Mouse (Mus musculus): ENCODE measurements at regions not wholly inside any gene's neighbourhood (a gene's known extent, or its start where the extent isn't known, plus 50 kb on each side); places are given as distances from the start of the nearest gene placed in this dataset.

DNA sequence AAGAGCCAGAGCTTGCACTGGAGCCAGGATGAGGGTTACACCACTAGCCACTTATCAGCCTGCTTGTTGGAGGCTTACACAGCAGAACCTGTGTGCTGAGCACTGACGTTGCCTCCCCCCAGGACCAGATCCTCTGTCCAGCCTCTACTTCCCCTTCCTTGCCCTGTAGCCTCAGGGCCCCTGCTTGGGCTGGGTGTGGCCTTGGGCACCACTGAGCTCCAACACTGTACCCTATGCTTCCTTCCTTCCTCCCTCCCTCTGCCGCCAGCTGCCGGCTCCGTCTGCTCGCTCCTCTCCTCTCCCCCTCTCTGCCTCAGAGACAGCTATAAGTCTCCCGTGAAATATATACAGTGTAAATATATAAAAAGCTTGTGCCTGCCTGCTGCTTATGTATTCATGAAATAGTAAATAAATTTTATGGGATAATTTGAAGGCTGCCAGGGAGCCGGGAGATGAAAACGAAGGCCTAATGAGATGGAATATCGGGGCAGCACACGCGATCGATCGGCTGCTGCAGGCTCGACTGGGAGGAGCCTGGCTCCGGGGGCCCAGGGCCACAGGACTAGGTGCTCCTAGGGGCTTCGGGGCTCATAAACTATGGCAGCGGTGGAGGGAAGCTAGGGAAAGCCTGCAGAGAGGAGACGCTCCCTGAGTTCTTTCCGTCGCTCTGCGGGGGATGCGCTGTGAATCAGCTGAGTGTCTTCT lies 135.6 kb downstream of the Rbm19 start:
- no peak for DNase-seq (ENCODE audit: low spot score in 2 of 2)

DNA sequence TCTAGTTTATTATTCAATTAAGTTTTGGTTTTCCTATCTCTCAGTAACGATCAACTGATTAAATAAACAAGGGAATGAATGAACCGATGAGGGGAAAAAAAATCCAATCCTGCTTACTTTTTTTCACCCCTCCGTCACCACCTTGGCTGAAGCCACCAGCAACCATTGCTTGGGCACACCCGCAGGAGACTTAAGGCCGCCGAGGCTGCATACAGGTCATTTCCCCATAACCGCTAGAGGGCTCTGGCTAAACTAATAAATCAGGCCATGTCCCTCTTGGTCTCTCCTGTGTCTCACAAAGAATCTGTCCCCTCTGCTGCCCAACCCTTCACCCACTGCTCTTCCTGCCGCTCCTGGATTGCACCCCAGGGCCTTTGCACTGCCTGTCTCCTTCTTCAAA lies 136.3 kb downstream of the Rbm19 start:
- no peak for DNase-seq (ENCODE audit: low spot score in 2 of 2)

DNA sequence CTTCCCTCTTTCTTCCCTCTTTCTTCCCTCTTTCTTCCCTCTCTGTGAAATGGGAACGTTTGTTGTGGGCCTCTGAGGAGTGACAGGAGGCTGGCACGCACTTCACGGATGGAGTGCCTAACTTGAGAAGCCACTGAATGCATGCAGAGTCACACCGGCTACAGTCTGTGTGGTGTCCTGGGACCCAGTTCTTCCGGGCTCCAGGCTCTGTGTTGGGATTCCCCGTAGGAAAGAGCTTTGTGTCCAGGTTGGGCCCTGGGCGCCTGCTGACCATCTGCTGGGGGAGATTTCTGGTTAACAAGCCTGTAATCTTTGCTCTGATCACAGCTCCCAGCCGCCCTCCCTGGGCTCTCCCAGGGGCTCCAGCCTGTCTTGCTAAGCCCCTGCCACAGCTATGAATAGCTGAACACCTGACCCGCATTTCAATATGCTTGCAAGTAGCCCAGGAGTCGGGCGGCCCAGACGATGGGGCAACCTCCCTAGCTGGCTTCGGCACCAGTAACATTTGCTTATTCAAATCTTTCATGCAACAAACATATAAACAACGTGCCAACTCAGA lies 146.5 kb downstream of the Rbm19 start:
- DNase-seq (ENCODE audit: low spot score in 2 of 2) = no peak

DNA sequence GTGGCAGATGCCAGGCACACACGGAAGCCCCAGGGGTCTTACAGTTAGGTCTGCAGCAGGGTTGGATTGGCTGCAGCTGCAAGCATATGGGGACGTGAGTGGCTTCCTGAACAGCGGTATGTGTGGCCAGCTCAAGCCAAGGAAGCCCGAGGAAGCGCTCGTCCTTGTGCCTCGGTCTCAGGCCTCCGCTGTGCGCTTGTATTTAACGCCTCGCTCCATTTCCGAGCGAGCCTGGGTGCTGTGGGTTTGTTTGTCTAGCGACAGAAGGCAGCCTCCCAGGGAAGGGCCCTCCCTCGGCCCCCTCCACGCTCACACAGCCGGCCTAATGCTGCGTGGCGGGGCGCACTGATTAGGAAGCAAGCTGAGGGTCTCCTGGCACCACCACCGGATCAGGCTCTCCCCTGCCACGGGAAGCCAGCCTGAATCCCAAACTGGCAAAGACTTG lies 153.2 kb downstream of the Rbm19 start:
- no peak for DNase-seq (ENCODE audit: low spot score in 2 of 2)

DNA sequence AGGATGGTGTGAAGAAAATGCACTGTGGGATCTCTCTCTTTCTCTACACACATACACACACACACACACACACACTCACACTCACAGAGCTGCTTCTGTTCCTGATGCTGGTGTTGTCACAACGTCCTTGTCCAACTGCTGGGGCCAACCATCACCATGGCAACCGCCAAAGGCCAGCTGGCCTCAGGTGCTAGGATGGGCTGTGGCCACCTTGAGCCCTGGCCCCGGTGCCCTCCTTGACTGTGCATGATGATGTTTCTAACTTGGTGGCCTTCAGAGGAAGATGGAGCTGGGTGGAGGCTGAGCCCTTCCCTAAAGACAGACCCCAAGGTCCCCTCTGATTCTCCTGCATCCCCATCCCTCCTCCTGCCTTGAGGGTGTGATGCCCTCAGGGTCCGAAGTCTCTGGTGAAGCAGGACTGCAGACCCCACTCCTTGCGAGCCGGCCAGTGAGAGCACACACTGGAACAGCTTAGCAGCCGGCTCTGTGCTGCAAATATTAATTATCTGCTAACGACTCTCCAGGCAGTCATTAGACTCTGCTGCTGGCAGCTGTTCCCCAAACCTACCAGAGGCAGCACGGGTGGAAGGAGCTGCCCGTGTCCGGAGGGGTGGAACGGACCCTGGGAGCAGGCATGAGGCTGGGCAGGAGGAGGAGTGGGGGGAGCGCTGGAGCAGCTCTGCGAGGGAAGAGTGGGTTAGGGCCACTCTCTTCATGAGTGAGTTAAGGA lies 154.8 kb downstream of the Rbm19 start:
- DNase-seq (ENCODE audit: low spot score in 2 of 2) = no peak

DNA sequence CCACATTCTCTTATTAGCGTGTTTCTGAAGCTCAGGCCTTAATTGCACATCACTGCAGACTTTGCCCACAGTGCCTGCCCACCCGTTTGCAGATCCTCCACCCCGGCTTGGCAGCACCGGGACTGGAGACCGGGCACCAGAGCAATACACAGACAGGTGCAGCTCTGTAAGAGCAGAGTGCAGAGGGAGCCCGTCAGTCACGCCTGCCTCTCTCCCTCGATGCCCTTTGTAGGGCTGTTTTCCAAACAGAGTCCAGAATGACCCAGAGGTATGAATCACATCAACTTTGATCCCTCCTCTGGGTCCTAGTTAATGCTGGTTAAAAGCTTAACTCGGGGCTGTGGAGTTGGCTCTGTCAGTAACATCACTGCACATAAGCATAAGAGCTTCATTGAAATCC lies 155.3 kb upstream of the Lhx5 start:
- DNase-seq (ENCODE audit: low spot score in 2 of 2) = no peak

DNA sequence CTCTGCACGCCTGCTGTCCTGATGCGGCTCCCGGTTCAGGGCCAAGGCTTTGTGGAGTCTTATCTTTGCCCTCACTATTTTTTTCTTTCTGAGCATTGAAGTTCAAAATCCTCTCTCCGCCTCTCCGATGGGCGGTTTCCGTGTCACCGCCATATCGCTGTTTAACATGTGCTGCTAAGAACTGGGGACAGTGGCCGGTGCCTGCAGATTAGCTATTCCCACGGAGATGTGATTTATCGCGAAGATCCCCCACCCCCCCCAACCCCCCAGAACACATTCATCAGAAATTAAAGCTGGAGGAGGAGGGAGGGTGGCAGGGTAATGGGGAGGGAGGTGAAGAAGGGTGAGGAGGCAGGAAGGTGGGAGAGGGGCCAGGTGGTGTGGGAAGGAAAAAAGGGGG lies 151.2 kb upstream of the Lhx5 start:
- no peak for DNase-seq (ENCODE audit: low spot score in 2 of 2)

DNA sequence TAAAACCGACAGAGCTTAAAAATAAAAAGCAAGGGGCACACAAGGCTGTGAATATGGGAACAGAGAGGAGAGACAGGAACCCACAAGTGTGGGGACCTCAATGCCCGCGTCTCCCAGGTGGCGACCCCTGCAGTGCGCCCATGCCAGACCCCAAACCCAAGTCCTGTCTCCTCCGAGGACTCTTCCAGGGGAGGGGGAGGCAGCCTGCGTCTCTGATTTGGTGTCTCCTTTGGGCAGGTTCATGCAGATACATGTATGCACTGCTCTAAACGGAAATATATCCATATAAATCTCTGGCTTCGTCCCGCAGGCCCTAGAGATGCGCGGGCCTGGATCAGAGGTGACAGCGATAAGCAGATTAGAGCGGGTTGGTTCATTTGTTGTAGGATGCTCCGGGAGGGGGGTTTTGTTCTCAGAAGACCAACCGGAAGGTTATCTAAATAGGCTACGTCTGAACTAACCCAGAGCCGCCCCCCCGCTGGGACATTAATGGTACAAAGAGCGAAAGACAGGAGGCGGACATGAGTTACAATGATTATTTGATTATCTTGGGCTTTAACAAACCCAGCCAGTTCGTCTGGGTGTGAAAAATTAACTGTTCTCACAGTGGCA lies 150.4 kb upstream of the Lhx5 start:
- DNase-seq (ENCODE audit: low spot score in 2 of 2) = no peak

DNA sequence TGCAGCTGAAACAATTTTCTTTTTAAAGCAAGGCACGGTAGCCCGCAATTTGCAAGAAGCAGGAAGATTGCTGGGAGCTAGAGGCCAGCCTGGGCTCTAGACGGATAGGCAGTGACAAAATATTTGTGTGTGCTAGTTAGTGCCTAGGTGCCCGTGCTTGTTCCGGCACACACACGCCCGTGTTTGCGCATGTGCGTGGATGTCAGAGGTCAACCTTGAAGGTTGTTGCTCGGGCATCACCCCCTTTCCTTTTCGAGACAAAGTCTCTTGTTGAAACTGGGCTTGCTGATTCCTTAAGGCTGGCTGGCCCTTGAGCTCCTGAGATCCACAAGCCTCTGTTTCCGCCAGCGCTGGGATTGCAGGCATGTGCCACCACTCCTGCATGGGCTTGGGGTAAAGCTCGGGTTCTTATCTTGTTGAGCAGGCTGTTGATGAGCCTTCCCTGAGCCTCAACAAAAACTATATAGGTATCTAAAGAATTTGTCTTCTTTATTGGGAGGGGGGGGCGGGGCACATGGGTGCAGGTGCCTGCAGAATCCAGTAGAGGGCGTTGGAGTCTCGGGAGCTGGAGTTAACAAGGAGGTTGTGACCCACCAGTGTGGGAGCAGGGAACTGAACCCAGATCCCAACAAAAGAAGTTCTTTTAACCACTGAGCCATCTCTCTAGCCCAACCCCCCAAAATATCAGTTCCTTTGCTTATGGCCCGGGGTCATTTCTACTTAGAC lies 149.5 kb upstream of the Lhx5 start:
- DNase-seq (ENCODE audit: low spot score in 2 of 2) = no peak

DNA sequence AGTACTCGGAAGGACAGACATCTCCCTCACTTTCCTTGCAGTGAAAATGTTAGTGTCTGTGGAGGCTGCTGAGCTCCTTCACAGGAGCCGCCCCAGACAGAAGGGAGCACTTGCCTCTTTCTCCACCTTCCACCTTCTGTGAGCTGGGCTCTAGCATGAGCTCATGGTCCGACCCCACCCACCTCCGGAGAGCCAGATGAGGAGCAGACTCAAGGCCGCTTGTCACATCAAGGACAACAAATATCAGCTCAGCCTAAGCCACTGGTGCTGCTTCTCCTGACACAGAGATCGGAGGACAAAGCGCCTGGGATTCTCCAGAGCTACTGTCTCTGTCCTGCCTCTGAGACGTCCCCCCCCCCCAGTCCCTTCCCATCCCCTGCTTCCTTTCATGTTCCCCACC lies 146.9 kb upstream of the Lhx5 start:
- no peak for DNase-seq (ENCODE audit: low spot score in 2 of 2)

DNA sequence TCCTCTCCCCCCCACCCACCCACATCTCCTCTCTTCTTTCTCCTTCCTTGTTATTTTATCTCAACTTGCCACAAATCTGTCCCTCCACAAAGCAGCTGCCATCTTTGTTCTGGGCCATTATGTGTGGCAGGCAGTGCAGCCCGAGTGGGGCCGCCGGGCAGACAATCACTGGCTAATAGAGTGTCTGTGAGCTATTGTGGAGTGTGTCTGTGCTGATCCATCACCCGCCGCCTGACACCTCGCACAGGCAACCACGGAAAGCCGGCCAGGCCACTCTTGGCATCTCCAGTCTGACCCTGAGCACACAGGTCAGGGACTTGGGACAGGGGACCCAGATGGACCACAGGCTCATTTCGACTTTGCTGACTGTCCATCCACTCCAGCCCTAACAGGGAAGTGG lies 146.5 kb upstream of the Lhx5 start:
- DNase-seq (ENCODE audit: low spot score in 2 of 2) = no peak

DNA sequence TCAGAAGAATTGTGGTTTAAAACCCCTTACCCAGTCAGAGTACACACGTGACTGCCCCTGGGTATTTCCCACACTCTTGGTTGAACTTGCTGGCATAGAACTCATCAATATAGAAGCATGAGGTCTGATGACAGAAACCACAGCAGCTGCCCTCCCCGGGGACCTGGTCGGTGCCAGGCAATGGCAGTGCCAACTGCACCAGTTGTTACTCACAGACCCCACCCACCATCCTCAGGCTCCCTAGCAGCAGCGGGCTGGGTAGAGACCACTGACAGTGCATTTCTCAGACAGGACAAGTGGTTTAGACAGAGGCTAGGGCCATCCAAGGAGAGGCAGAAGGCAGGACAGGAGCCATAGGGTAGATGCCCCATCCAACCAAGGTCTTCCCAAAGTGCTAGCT lies 144.7 kb upstream of the Lhx5 start:
- no peak for DNase-seq (ENCODE audit: low spot score in 2 of 2)

DNA sequence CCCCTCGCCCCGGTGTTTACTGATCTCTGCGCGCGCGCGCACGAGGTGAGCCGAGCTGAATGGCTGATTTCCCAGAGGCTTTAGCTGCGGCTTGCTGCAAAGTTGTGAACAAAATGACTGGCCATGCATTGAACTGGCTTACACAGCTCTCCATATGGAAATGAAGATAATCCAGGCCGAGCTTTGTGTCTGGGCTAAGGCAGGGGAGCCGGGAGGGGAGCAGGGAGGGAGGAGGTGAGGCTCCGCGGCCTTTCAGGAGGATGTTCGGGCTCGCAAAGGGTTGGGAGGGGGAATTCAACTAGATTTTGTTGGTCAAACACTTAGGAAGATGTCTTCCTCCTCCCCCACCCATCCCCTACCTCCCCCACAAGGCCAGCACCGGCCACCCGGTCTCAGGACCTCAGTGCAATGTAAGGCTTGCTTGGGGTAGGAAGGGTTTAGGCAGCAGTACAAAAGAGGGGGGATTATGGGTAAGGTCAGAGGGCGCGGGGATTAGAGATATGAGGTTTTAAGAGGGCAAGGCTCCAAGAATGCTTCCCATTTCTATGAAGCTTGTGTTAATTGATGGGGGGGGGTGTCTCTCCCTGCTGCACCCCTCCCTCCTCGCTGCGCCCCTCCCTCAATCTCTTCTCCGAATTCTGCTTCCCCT lies 143.3 kb upstream of the Lhx5 start:
- DNase-seq (ENCODE audit: low spot score in 2 of 2) = no peak

DNA sequence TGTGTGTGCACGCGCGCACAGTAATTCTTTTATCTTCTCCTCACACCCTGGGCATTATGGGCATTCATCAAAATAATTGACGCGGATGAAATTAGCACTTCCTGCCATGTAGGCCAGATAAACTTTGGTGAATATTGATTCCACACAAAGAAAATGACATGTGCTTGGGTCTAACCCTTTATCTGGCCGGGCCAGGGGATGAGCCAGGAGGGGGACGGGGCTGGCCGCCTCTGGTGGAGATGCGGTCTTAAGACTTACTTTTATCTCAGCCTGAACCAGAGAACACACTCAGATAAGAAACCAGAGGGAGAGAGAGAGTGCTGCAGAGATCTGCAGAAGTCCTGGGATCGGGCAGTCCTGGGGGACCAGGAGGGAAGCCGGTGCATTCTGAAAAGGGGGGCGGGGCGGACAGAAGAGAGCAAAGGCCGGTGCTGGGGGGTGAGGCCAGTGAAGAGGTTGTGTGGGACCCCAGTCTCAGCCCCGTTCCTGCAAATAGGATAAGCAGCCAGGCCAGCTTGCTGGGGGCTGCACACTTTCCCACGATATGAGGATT lies 136.9 kb upstream of the Lhx5 start:
- no peak for DNase-seq (ENCODE audit: low spot score in 2 of 2)

DNA sequence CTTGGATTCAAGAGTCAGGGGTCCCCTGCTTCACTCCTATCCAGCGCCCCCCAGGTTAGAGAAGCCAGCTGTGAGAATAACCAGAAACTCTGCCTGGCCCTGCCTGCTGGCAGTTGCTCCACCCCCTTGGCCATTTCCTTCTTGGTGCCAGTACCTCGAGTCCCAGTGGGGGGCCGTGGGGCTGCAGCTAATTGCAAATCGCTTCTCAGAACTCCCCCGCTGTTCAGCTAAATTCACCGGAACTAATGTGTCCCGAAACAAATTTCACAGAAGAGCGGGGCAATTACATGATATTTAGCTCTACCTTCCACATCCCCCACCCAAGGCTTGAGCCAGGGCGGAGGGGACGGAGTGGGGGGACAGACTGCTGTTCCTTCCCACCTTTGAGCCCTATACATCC lies 134.3 kb upstream of the Lhx5 start:
- DNase-seq (ENCODE audit: low spot score in 2 of 2) = no peak

DNA sequence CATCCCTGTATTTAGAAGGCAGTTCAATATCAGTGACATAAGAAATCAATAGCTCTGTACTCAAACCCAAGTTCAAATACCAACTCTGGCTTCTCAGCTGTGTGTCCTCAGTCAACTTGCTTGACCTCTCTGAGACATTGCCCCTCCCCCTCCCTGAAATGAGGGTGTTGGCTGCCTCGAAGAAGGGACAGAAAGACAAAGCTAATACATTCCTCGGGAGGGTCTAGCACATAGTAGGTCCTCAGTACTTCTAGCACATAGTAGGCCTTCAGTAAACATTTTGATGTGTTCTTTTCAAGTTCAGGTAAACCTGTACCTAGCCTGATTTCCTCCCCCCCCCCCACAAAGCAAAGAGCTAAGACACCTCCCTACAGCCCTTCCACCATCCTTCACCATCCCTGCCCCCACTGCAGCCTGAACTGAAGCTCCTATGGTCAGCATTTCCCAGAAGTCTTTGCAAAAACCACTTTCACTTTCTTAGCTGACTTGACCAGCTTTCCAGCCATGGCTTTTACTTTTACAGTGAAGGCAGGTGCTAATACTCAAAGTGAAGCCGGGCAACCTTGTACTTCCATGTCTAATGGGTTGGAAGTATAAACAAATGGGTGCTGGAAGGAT lies 133.7 kb upstream of the Lhx5 start:
- no peak for DNase-seq (ENCODE audit: low spot score in 2 of 2)

DNA sequence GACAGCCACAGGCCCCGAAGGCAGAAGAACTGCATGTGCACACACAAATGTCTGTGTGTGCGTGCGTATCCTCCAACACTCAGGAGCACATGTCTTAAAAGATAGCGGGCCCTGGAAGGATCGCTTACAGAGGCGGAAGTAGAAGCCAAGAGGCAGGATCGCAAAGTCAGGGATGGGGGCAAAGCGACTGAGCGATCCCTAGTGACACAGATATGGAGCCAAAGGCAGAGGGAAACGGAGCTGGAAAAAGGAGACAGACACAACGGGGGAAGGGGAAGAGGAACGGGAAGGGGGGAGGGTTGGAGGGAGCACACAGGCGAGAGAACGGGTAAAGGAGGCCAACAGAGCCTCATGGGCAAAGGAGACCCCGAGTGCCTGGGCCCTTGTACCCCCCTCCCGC lies 129.8 kb upstream of the Lhx5 start:
- DNase-seq (ENCODE audit: low spot score in 2 of 2) = no peak

DNA sequence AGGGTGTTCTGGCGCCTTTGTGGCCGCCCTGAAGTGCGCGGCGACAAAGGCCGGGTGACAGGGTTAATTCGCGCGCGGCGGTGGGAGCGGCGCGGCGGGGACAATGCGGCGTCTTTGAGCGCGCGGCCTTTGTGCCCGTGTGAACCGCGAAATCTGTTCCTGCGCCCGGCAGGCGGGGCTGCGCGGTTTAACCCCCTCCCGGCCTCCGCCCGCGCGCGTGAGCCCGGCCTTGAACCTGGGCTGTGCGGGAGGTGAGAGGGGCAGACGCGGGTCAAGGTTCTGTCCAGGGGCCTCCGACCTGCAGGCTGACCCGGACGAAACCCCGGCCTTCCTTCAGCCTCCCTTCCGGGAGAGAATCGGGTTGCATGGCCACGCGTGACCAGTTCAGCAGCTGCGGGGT lies 129.2 kb upstream of the Lhx5 start:
- no peak for DNase-seq (ENCODE audit: low spot score in 2 of 2)

DNA sequence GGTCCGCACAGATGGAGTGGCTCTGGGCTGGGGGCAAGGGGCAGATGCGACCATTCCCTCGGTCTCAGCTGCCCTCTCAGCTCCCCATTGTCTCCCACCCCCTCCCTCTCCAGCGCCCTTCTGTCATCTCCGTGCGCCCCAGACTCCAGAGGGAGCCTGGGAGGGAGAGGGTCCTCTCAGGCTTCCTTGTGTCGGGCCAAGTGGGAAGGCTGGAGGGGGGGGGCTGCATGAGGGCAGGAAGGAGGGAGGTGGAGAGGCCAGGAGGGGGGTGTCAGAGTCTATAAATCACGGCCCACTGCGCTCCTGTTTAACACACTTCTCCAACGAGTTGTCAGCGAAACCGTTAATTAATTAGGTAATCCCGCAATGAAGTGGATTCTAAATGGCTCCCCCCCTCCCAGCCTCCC lies 127.2 kb upstream of the Lhx5 start:
- DNase-seq (ENCODE audit: low spot score in 2 of 2) = no peak

DNA sequence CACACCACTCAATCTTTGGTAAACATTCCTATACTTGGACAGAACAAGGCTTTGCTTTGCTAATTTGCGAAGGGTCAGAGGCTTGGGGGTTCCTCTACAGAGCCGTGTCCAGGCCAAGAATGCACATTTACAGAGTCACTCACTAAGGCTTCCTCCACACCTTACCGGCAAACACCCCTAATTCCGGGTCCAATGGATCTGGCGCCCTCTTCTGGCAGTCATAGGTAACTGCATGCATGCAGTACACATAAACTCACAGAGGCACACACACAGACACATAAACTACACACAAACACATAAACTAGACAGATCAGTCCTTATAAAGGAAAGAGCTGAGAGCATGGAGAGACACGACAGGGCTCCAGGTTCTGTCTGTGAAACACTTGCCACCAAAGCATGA lies 119.2 kb upstream of the Lhx5 start:
- no peak for DNase-seq (ENCODE audit: low spot score in 2 of 2)

DNA sequence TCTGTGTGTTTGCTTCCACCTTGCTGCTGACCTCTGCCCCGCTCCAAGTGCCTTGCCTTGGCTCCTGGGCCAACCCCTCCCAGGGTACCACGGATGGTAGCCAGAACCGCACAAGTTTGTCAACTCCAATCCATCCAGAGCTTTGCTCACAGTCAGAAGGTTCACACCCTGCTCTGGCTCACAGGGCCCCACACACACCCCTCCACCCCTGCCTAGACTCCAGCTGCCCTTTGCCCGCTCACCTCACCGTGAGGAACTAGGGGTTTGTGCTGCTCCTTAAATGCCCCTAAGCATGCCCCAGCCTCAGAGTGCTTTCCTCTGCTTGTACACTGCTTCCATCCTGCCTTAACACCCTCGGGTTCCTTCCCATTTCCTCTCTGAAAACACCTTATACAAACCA lies 117.5 kb upstream of the Lhx5 start:
- no peak for DNase-seq (ENCODE audit: low spot score in 2 of 2)
